8 mouse cellular contexts compared by ENCODE assay signal in genomic region chr10:44459321-44460000, GRCm38 (mm10).
DNase-seq lines count a peak whose midpoint lies in the region; ATAC-seq and TF ChIP-seq lines count a peak whose summit lies in the region.

No protein-coding gene starts in this region.

- no peak for TF ChIP-seq RAD21 in MEL (IDR thresholded peaks at IDR 0.05; ENCODE audit: low read depth, low read length)

- no peak for TF ChIP-seq CTCF in MEL (IDR thresholded peaks at IDR 0.05 in 2 of 3, conservative IDR thresholded peaks at IDR 0.05 in 1 of 3; ENCODE audit: control insufficient read depth in 1 of 3, insufficient read depth in 1 of 3, low read depth in 2 of 3, low read length in 3 of 3, poor library complexity in 1 of 3, severe bottlenecking in 1 of 3)
- TF ChIP-seq CTCF in liver, postnatal 0 days (IDR thresholded peaks at IDR 0.05; ENCODE audit: low read depth) = no peak

- no peak for TF ChIP-seq POLR2A in MEL (IDR thresholded peaks at IDR 0.05; ENCODE audit: control insufficient read depth in 1 of 2, insufficient read depth in 1 of 2, low read depth in 1 of 2, low read length in 2 of 2, poor library complexity in 1 of 2)

- peaks cover 0 to 17% of the 10 kb centered on the region in 2 experiments; a peak in 2 of 4 replicates for H3K36me3 ChIP-seq in MEL (ENCODE audit: control insufficient read depth in 1 of 2, insufficient read depth in 2 of 2, low read length in 2 of 2)
- H3K36me3 ChIP-seq in heart, embryonic 14.5 days (ENCODE audit: control insufficient read depth, insufficient read depth, low read length) = no peaks in the 10 kb centered on the region
- H3K36me3 ChIP-seq in liver, postnatal 0 days (replicated peaks; ENCODE audit: insufficient read depth, low read length) = no peaks in the 10 kb centered on the region

- peak overlapping the region; percentile 70 to 71 for H3K4me3 ChIP-seq in MEL (ENCODE audit: control insufficient read depth in 1 of 2, insufficient read depth in 1 of 2, low read depth in 2 of 2, low read length in 2 of 2)
- H3K4me3 ChIP-seq in heart, embryonic 14.5 days (ENCODE audit: control insufficient read depth in 1 of 2, insufficient read depth in 1 of 2, low read depth in 1 of 2, low read length in 2 of 2) = peak overlapping the region in 1 of 2 experiments; percentile 63; a peak in 2 of 4 replicates
- peak overlapping the region; percentile 59 for H3K4me3 ChIP-seq in liver, postnatal 0 days (ENCODE audit: low read depth, low read length)

- H3K79me2 ChIP-seq in MEL (ENCODE audit: control insufficient read depth, insufficient read depth, low read length, poor library complexity) = no peaks in the 10 kb centered on the region

- peak overlapping the region; percentile 96 for H3K4me2 ChIP-seq in heart, embryonic 14.5 days (ENCODE audit: low read length)
- H3K4me2 ChIP-seq in liver, postnatal 0 days (ENCODE audit: low read depth, low read length) = peak overlapping the region; percentile 91

- ATAC-seq in heart, embryonic 14.5 days (ENCODE audit: insufficient number of reproducible peaks, insufficient read depth, low FRiP score, low read depth) = no peak
- ATAC-seq in liver, postnatal 0 days = no peak

- peak overlapping the region; percentile 48 for H3K9ac ChIP-seq in MEL (ENCODE audit: control insufficient read depth, low read depth, low read length, poor library complexity, severe bottlenecking)
- no peak overlapping the region for H3K9ac ChIP-seq in heart, embryonic 14.5 days (ENCODE audit: low read length)
- no peak overlapping the region for H3K9ac ChIP-seq in liver, postnatal 0 days (replicated peaks)

- intact Hi-C loops in left cerebral cortex, postnatal 10 days (cut with DNase I) = loop anchor here (5.0 kb wide), 2 partner anchors 167 to 543 kb away; no protein-coding TSS in a partner anchor

- DNase-seq in A20 (ENCODE audit: low read depth, low spot score) (peak; percentile 62), MEL (ENCODE audit: low read depth, low spot score) (peak; percentile 57)
- DNase-seq in liver, postnatal 0 days = no peak
- no peak for DNase-seq in thymus, postnatal 14 days
- no peak for DNase-seq in left cerebral cortex, postnatal 10 days (ENCODE audit: extremely low spot score in 1 of 2, low spot score in 2 of 2)
- no peak for DNase-seq in thymus, adult 18-20 months
- DNase-seq in testis, postnatal 14 days (ENCODE audit: low spot score) = no peak

- 12% methylated on average over 11 of the region's 11 CpGs for WGBS in heart, embryonic 14.5 days
- whole genome bisulfite sequencing in liver, postnatal 0 days (ENCODE audit: insufficient replicate concordance) = 15% methylated on average over 11 of the region's 11 CpGs

- H3K9me3 ChIP-seq in MEL (replicated peaks; ENCODE audit: insufficient read depth, low read length) = no peaks in the 10 kb centered on the region
- no peaks in the 10 kb centered on the region for H3K9me3 ChIP-seq in heart, embryonic 14.5 days (ENCODE audit: control insufficient read depth, low read length)
- H3K9me3 ChIP-seq in liver, postnatal 0 days (ENCODE audit: low read length) = no peaks in the 10 kb centered on the region

- H3K27ac ChIP-seq in MEL (ENCODE audit: control insufficient read depth, low read depth, low read length) = peak overlapping the region; percentile 48
- no peak overlapping the region for H3K27ac ChIP-seq in heart, embryonic 14.5 days (replicated peaks in 1 of 2; ENCODE audit: control insufficient read depth in 1 of 2, insufficient read depth in 1 of 2, low read depth in 2 of 2, low read length in 2 of 2)
- H3K27ac ChIP-seq in liver, postnatal 0 days (ENCODE audit: low read depth) = no peak overlapping the region

- 0 out of 4 replicates have a peak, but pooled peaks of 1 of the 2 experiments have one; percentile 4 for TF ChIP-seq EP300 in MEL (IDR thresholded peaks at IDR 0.05; ENCODE audit: low read depth in 1 of 2, low read length in 2 of 2)
- TF ChIP-seq EP300 in liver, postnatal 0 days (IDR thresholded peaks at IDR 0.05; ENCODE audit: low read depth) = no peak

- peaks cover 0 to 20% of the 10 kb centered on the region in 2 experiments for H3K4me1 ChIP-seq in MEL (ENCODE audit: control insufficient read depth in 1 of 2, insufficient read depth in 2 of 2, low read length in 2 of 2)
- peaks cover 4 to 16% of the 10 kb centered on the region in 2 experiments; a peak in 3 of 4 replicates for H3K4me1 ChIP-seq in heart, embryonic 14.5 days (ENCODE audit: control insufficient read depth in 2 of 2, insufficient read depth in 2 of 2, low read length in 2 of 2)
- peaks cover 18% of the 10 kb centered on the region for H3K4me1 ChIP-seq in liver, postnatal 0 days (ENCODE audit: insufficient read depth)

- H3K27me3 ChIP-seq in MEL (ENCODE audit: control insufficient read depth in 1 of 2, insufficient read depth in 2 of 2, low read length in 2 of 2) = peaks cover 0 to 2% of the 10 kb centered on the region in 2 experiments; a peak in 2 of 4 replicates
- H3K27me3 ChIP-seq in heart, embryonic 14.5 days (ENCODE audit: control insufficient read depth, insufficient read depth, low read length) = peaks cover 51% of the 10 kb centered on the region
- H3K27me3 ChIP-seq in liver, postnatal 0 days (ENCODE audit: insufficient read depth, low read length) = peaks cover 14% of the 10 kb centered on the region

TF ChIP-seq in MEL, 35 proteins besides CTCF, POLR2A, EP300 and RAD21:
- no peak for TF ChIP-seq BHLHE40 (IDR thresholded peaks at IDR 0.05; ENCODE audit: borderline replicate concordance, low read depth, low read length)
- no peak for TF ChIP-seq MYC (IDR thresholded peaks at IDR 0.05; ENCODE audit: low read depth, low read length)

Comparison
In these comparisons a context has a peak if more than half of its experiments do, and no peak if none do; other contexts are left out.
1. DNase-seq: peak in A20 (single experiment) and MEL (single experiment); none in liver, postnatal 0 days (single experiment), thymus, postnatal 14 days (single experiment), left cerebral cortex, postnatal 10 days (0 of 2), thymus, adult 18-20 months (0 of 2) and testis, postnatal 14 days (single experiment).